In genomic region chr7:80853218-80853617, GRCm38 (mm10) we compare ENCODE assay signal across 28 mouse cellular contexts. TPM values are rescaled to one million over a fixed set of nuclear protein-coding genes. Genes with fewer than 3 reads are reported as not detected.
A peak's percentile ranks its signal among the peaks of the same experiment; 100 is the strongest.
DNase-seq lines count a peak whose midpoint lies in the region; ATAC-seq and TF ChIP-seq lines count a peak whose summit lies in the region.
"Had no signal": no experiment of that assay in that cellular context is flagged by ENCODE, and none has a peak within 500 bp of the region (broad histone marks: within the 10 kb centered on the region; RNA-seq: fewer than 3 reads in every experiment).

No protein-coding gene starts in this region.

- no peak for TF ChIP-seq POLR2A in heart, adult 2 months (IDR thresholded peaks at IDR 0.05; ENCODE audit: insufficient read depth, low read depth, low read length)
- TF ChIP-seq POLR2A in thymus, adult 2 months (IDR thresholded peaks at IDR 0.05; ENCODE audit: control insufficient read depth, extremely low read depth, insufficient read depth, low read length, poor library complexity): no peak

- peaks cover 3% of the 10 kb centered on the region for H3K4me1 ChIP-seq in heart, adult 2 months (ENCODE audit: control insufficient read depth, insufficient read depth, low read length)
- no peaks in the 10 kb centered on the region; a peak in 1 of 4 replicates for H3K4me1 ChIP-seq in liver, embryonic 14.5 days (replicated peaks; ENCODE audit: control insufficient read depth in 2 of 2, insufficient read depth in 2 of 2, low read length in 1 of 2)
- peaks cover 2% of the 10 kb centered on the region; the same call in 1 of the 2 replicates for H3K4me1 ChIP-seq in thymus, adult 2 months (replicated peaks; ENCODE audit: control insufficient read depth, insufficient read depth, low read length)
- H3K4me1 ChIP-seq in stomach, postnatal 0 days (replicated peaks; ENCODE audit: control insufficient read depth, insufficient read depth): no peaks in the 10 kb centered on the region
- H3K4me1 ChIP-seq: embryonic facial prominence, embryonic 13.5 days; forebrain, embryonic 12.5 days; hindbrain, embryonic 15.5 days; limb, embryonic 10.5 days; midbrain, embryonic 13.5 days; stomach, embryonic 15.5 days had no signal

- H3K9ac ChIP-seq in heart, adult 2 months (ENCODE audit: low read depth, low read length): no peak overlapping the region
- no peak overlapping the region for H3K9ac ChIP-seq in liver, embryonic 14.5 days (replicated peaks)
- no peak overlapping the region for H3K9ac ChIP-seq in stomach, postnatal 0 days (ENCODE audit: low read length)
- H3K9ac ChIP-seq: embryonic facial prominence, embryonic 13.5 days; forebrain, embryonic 12.5 days; hindbrain, embryonic 15.5 days; liver, embryonic 13.5 days; midbrain, embryonic 13.5 days; stomach, embryonic 15.5 days had no signal

- ATAC-seq in liver, embryonic 14.5 days (ENCODE audit: insufficient read depth): no peak
- ATAC-seq in stomach, postnatal 0 days (ENCODE audit: low FRiP score, low TSS enrichment): no peak
- ATAC-seq: midbrain, embryonic 13.5 days had no signal

- intact Hi-C loops in heart, adult 2 months (cut with DNase I): no loop called here
- intact Hi-C loops in heart, postnatal 10 days (cut with DNase I): no loop called here

- H3K4me2 ChIP-seq in liver, embryonic 14.5 days (ENCODE audit: low read depth): no peak overlapping the region
- H3K4me2 ChIP-seq in stomach, postnatal 0 days (replicated peaks; ENCODE audit: low read depth): no peak overlapping the region
- H3K4me2 ChIP-seq: embryonic facial prominence, embryonic 13.5 days; forebrain, embryonic 12.5 days; hindbrain, embryonic 15.5 days; liver, embryonic 13.5 days; midbrain, embryonic 13.5 days; stomach, embryonic 15.5 days had no signal

- H3K27me3 ChIP-seq in heart, adult 2 months (ENCODE audit: control insufficient read depth, insufficient read depth, low read length): no peaks in the 10 kb centered on the region
- no peaks in the 10 kb centered on the region for H3K27me3 ChIP-seq in liver, embryonic 14.5 days (ENCODE audit: control insufficient read depth, insufficient read depth, low read length)
- H3K27me3 ChIP-seq in thymus, adult 2 months (ENCODE audit: control insufficient read depth, insufficient read depth, low read length): no peaks in the 10 kb centered on the region
- no peaks in the 10 kb centered on the region for H3K27me3 ChIP-seq in stomach, postnatal 0 days (ENCODE audit: control insufficient read depth, insufficient read depth, low read length)
- H3K27me3 ChIP-seq: embryonic facial prominence, embryonic 13.5 days; forebrain, embryonic 12.5 days; hindbrain, embryonic 15.5 days; liver, embryonic 13.5 days; stomach, embryonic 15.5 days had no signal

- H3K9me3 ChIP-seq in liver, embryonic 14.5 days (ENCODE audit: control insufficient read depth, low read length): no peaks in the 10 kb centered on the region
- H3K9me3 ChIP-seq in stomach, postnatal 0 days (ENCODE audit: control insufficient read depth, low read length): no peaks in the 10 kb centered on the region
- H3K9me3 ChIP-seq: embryonic facial prominence, embryonic 13.5 days; forebrain, embryonic 12.5 days; heart, embryonic 10.5 days; hindbrain, embryonic 15.5 days; limb, embryonic 10.5 days; liver, embryonic 13.5 days; midbrain, embryonic 13.5 days; stomach, embryonic 15.5 days had no signal

- no peak overlapping the region for H3K4me3 ChIP-seq in heart, adult 2 months
- H3K4me3 ChIP-seq in liver, embryonic 14.5 days (ENCODE audit: insufficient read depth in 1 of 2, low read depth in 2 of 2, low read length in 2 of 2): no peak overlapping the region
- H3K4me3 ChIP-seq in thymus, adult 2 months (ENCODE audit: control insufficient read depth, insufficient read depth, low read length): no peak overlapping the region
- no peak overlapping the region for H3K4me3 ChIP-seq in stomach, postnatal 0 days (ENCODE audit: low read depth, low read length)
- H3K4me3 ChIP-seq: embryonic facial prominence, embryonic 13.5 days; erythroblast, embryonic 14.5 days; forebrain, embryonic 12.5 days; heart, embryonic 10.5 days; hindbrain, embryonic 15.5 days; limb, embryonic 10.5 days; liver, embryonic 13.5 days; midbrain, embryonic 13.5 days; stomach, embryonic 15.5 days had no signal

- H3K36me3 ChIP-seq in heart, adult 2 months (ENCODE audit: control insufficient read depth, insufficient read depth, low read length): no peaks in the 10 kb centered on the region
- H3K36me3 ChIP-seq in liver, embryonic 14.5 days (replicated peaks; ENCODE audit: control insufficient read depth, insufficient read depth, low read depth): no peaks in the 10 kb centered on the region
- H3K36me3 ChIP-seq in thymus, adult 2 months (ENCODE audit: control insufficient read depth, insufficient read depth, low read length): no peaks in the 10 kb centered on the region
- H3K36me3 ChIP-seq in stomach, postnatal 0 days (ENCODE audit: control insufficient read depth, insufficient read depth, low read length): no peaks in the 10 kb centered on the region
- H3K36me3 ChIP-seq: embryonic facial prominence, embryonic 13.5 days; forebrain, embryonic 12.5 days; G1E; heart, embryonic 10.5 days; hindbrain, embryonic 15.5 days; limb, embryonic 10.5 days; liver, embryonic 13.5 days; midbrain, embryonic 13.5 days; stomach, embryonic 15.5 days had no signal

- no peak for TF ChIP-seq EP300 in heart, adult 2 months (IDR thresholded peaks at IDR 0.05; ENCODE audit: insufficient read depth, low read depth, low read length)
- TF ChIP-seq EP300 in liver, embryonic 14.5 days (IDR thresholded peaks at IDR 0.05; ENCODE audit: low read depth): no peak
- no peak for TF ChIP-seq EP300 in stomach, postnatal 0 days (optimal IDR thresholded peaks at IDR 0.05)

- no peaks in the 10 kb centered on the region for H3K79me2 ChIP-seq in heart, adult 2 months (replicated peaks; ENCODE audit: control insufficient read depth, insufficient read depth, low read length)

- peak; percentile 56 for TF ChIP-seq CTCF in heart, adult 2 months (IDR thresholded peaks at IDR 0.05)
- peak; percentile 20; the same call in 1 of the 2 replicates for TF ChIP-seq CTCF in liver, embryonic 14.5 days (IDR thresholded peaks at IDR 0.05; ENCODE audit: low read depth)
- no peak for TF ChIP-seq CTCF in thymus, adult 2 months (IDR thresholded peaks at IDR 0.05; ENCODE audit: borderline replicate concordance, control insufficient read depth, extremely low read depth, insufficient read depth, low read length, poor library complexity)
- TF ChIP-seq CTCF in stomach, postnatal 0 days (IDR thresholded peaks at IDR 0.05; ENCODE audit: low read depth): peak; percentile 45; the same call in 1 of the 2 replicates

- no peak overlapping the region for H3K27ac ChIP-seq in heart, adult 2 months
- H3K27ac ChIP-seq in liver, embryonic 14.5 days: no peak overlapping the region
- no peak overlapping the region for H3K27ac ChIP-seq in thymus, adult 2 months (ENCODE audit: control insufficient read depth, insufficient read depth, low read length)
- no peak overlapping the region for H3K27ac ChIP-seq in stomach, postnatal 0 days (replicated peaks)
- H3K27ac ChIP-seq: embryonic facial prominence, embryonic 13.5 days; forebrain, embryonic 12.5 days; heart, embryonic 10.5 days; hindbrain, embryonic 15.5 days; limb, embryonic 10.5 days; liver, embryonic 13.5 days; midbrain, embryonic 13.5 days; stomach, embryonic 15.5 days had no signal

- WGBS in heart, adult 2 months: 98% methylated on average over 3 of the region's 3 CpGs
- WGBS in liver, embryonic 14.5 days (ENCODE audit: insufficient replicate concordance): 82% methylated on average over 3 of the region's 3 CpGs
- WGBS in thymus, adult 2 months: 94% methylated on average over 3 of the region's 3 CpGs
- WGBS in stomach, postnatal 0 days: 93% methylated on average over 3 of the region's 3 CpGs

- no peak for DNase-seq in heart, adult 2 months
- DNase-seq in heart, postnatal 10 days: no peak
- DNase-seq in liver, embryonic 14.5 days (ENCODE audit: low read depth in 3 of 3, low spot score in 3 of 3): no peak
- DNase-seq in liver: no peak
- DNase-seq in thymus, postnatal 25 days: peak; percentile 26
- no peak for DNase-seq in thymus, adult 2 months
- DNase-seq in stomach, postnatal 0 days (ENCODE audit: low spot score): no peak
- DNase-seq in heart, adult 8-10 months (ENCODE audit: low spot score): no peak
- DNase-seq: adrenal gland, postnatal 14 days; cerebellum, adult 2 months; cerebellum, postnatal 36 days; embryo, embryonic 11 days; kidney, adult 9 months; kidney, postnatal 36 days; layer of hippocampus, adult 9-11 months; liver, embryonic 13.5 days; right cerebral cortex, adult 18-20 months; right cerebral cortex, postnatal 4 days had no signal

RNA-seq across cellular contexts. Expression of gene Zscan2, which starts 7.5 kb away (rescaled TPM):
- 1 to 10 TPM; 5.7 to 6.3 TPM for total RNA-seq in heart, adult 2 months (2021)
- 3.0 and 4.0 TPM in 2 replicates for polyA plus RNA-seq in heart, adult 2 months (2012; rRNA removed)
- 1 to 10 TPM; 8.0 to 9.6 TPM for total RNA-seq in heart, postnatal 10 days (2021)
- polyA plus RNA-seq in liver, embryonic 14.5 days (2012; rRNA removed): 1.2 and 1.3 TPM in 2 replicates
- 0.08 and 0.13 TPM in 2 replicates for polyA plus RNA-seq in liver, embryonic 14.5 days (2014; fragmentation: Nextera tagmentation; extraction: Ambion mirVana)
- polyA plus RNA-seq in thymus, adult 2 months (2012; rRNA removed): 25.5 and 26.2 TPM in 2 replicates
- 0.63 and 0.76 TPM in 2 replicates for polyA plus RNA-seq in stomach, postnatal 0 days (2015; fragmentation: Nextera tagmentation; extraction: Ambion mirVana)
- 1 to 10 TPM; 4.7 to 8.1 (median 6.2) TPM for total RNA-seq in heart, adult 8-10 months (2022)

RNA-seq across cellular contexts. Expression of gene Iqgap1, which starts 27.4 kb away (rescaled TPM):
- total RNA-seq in heart, adult 2 months (2021): 10 to 100 TPM; 33.5 to 35.8 TPM
- polyA plus RNA-seq in heart, adult 2 months (2012; rRNA removed): 34.8 and 47.5 TPM in 2 replicates
- 10 to 100 TPM; 74.3 to 74.9 TPM for total RNA-seq in heart, postnatal 10 days (2021)
- polyA plus RNA-seq in liver, embryonic 14.5 days (2012; rRNA removed): 4.6 and 5.5 TPM in 2 replicates
- polyA plus RNA-seq in liver, embryonic 14.5 days (2014; fragmentation: Nextera tagmentation; extraction: Ambion mirVana): 11.2 and 11.6 TPM in 2 replicates
- polyA plus RNA-seq in thymus, adult 2 months (2012; rRNA removed): 112 and 119 TPM in 2 replicates
- polyA plus RNA-seq in stomach, postnatal 0 days (2015; fragmentation: Nextera tagmentation; extraction: Ambion mirVana): 52.8 and 58.0 TPM in 2 replicates
- 10 to 100 TPM; 28.6 to 38.3 (median 31.5) TPM for total RNA-seq in heart, adult 8-10 months (2022)

RNA-seq across cellular contexts. Expression of gene Wdr73, which starts 47.9 kb away (rescaled TPM):
- total RNA-seq in heart, adult 2 months (2021): 1 to 10 TPM; 4.3 to 7.2 TPM
- 7.7 and 10.7 TPM in 2 replicates for polyA plus RNA-seq in heart, adult 2 months (2012; rRNA removed)
- 10 to 100 TPM in 1 of 2 experiments, 1 to 10 TPM in 1; 7.9 to 10.6 TPM for total RNA-seq in heart, postnatal 10 days (2021)
- 8.8 and 10.7 TPM in 2 replicates for polyA plus RNA-seq in liver, embryonic 14.5 days (2012; rRNA removed)
- 11.8 and 13.5 TPM in 2 replicates for polyA plus RNA-seq in liver, embryonic 14.5 days (2014; fragmentation: Nextera tagmentation; extraction: Ambion mirVana)
- 27.2 and 31.3 TPM in 2 replicates for polyA plus RNA-seq in thymus, adult 2 months (2012; rRNA removed)
- 16.8 and 16.9 TPM in 2 replicates for polyA plus RNA-seq in stomach, postnatal 0 days (2015; fragmentation: Nextera tagmentation; extraction: Ambion mirVana)
- total RNA-seq in heart, adult 8-10 months (2022): 1 to 10 TPM; 4.6 to 7.6 (median 6.3) TPM

RNA-seq across cellular contexts. Expression of gene Nmb, which starts 51.7 kb away (rescaled TPM):
- 1 to 10 TPM; 7.5 to 9.8 TPM for total RNA-seq in heart, adult 2 months (2021)
- 4.2 and 4.9 TPM in 2 replicates for polyA plus RNA-seq in heart, adult 2 months (2012; rRNA removed)
- 1 to 10 TPM; 2.1 to 6.4 TPM for total RNA-seq in heart, postnatal 10 days (2021)
- 1.3 and 2.1 TPM in 2 replicates for polyA plus RNA-seq in liver, embryonic 14.5 days (2012; rRNA removed)
- 1.9 and 2.0 TPM in 2 replicates for polyA plus RNA-seq in liver, embryonic 14.5 days (2014; fragmentation: Nextera tagmentation; extraction: Ambion mirVana)
- polyA plus RNA-seq in thymus, adult 2 months (2012; rRNA removed): 20.1 and 24.5 TPM in 2 replicates
- 1.9 and 3.3 TPM in 2 replicates for polyA plus RNA-seq in stomach, postnatal 0 days (2015; fragmentation: Nextera tagmentation; extraction: Ambion mirVana)
- total RNA-seq in heart, adult 8-10 months (2022): 10 to 100 TPM in 1 of 4 experiments, 1 to 10 TPM in 3; 5.1 to 11.7 (median 7.9) TPM
- total RNA-seq: hematopoietic stem cell, adult 5-6 weeks had no signal
- polyA plus RNA-seq: erythroblast, embryonic 14.5 days had no signal
